Mouse (Mus musculus): Measurements from ENCODE around the gene Lrig2. TPM values are rescaled to one million over a fixed set of nuclear protein-coding genes. Genes with fewer than 3 reads are reported as not detected.

Gene Lrig2
- total RNA-seq, 4 experiments from 2014 or later, result 15.8 to 27.3 (median 20.5) TPM

GRCm38 (mm10) chr3:104501648-104502047 lies 10.1 kb downstream of the Lrig2 start:
- DNase-seq, result no peak

GRCm38 (mm10) chr3:104500881-104501280 lies 10.8 kb downstream of the Lrig2 start:
- DNase-seq, result no peak

GRCm38 (mm10) chr3:104496176-104496575 lies 15.5 kb downstream of the Lrig2 start:
- no peak for DNase-seq

GRCm38 (mm10) chr3:104480946-104481719 lies 30.6 kb downstream of the Lrig2 start:
- DNase-seq, result no peak

- no peak for DNase-seq
Observed at GRCm38 (mm10) chr3:104478056-104478455, 33.7 kb downstream of the Lrig2 start.

- no peak for DNase-seq
Observed at GRCm38 (mm10) chr3:104469421-104469820, 42.3 kb downstream of the Lrig2 start.

- no peak for DNase-seq
Observed at GRCm38 (mm10) chr3:104461226-104461625, 50.5 kb downstream of the Lrig2 start.

GRCm38 (mm10) chr3:104458588-104458987 lies 53.1 kb downstream of the Lrig2 start:
- DNase-seq, result no peak

- no peak for DNase-seq
Observed at GRCm38 (mm10) chr3:104455506-104456275, 56.0 kb downstream of the Lrig2 start.

- no peak for DNase-seq
Observed at GRCm38 (mm10) chr3:104447240-104447639, 64.5 kb downstream of the Lrig2 start.

- DNase-seq, result no peak
Observed at GRCm38 (mm10) chr3:104446689-104447088, 65.0 kb downstream of the Lrig2 start.

- DNase-seq, result no peak
Observed at GRCm38 (mm10) chr3:104445576-104445975, 66.1 kb downstream of the Lrig2 start.

GRCm38 (mm10) chr3:104444946-104445460 lies 66.7 kb downstream of the Lrig2 start:
- no peak for DNase-seq

- DNase-seq, result no peak
Observed at GRCm38 (mm10) chr3:104444082-104444481, 67.6 kb downstream of the Lrig2 start.

- no peak for DNase-seq
Observed at GRCm38 (mm10) chr3:104442357-104442756, 69.4 kb downstream of the Lrig2 start.

- DNase-seq, result peak; percentile 94
Observed at GRCm38 (mm10) chr3:104441870-104442283, 69.8 kb downstream of the Lrig2 start.

GRCm38 (mm10) chr3:104441435-104441834 lies 70.3 kb downstream of the Lrig2 start:
- no peak for DNase-seq

GRCm38 (mm10) chr3:104438777-104439176 lies 72.9 kb downstream of the Lrig2 start:
- DNase-seq, result no peak

- no peak for DNase-seq
Observed at GRCm38 (mm10) chr3:104437576-104437975, 74.1 kb downstream of the Lrig2 start.

GRCm38 (mm10) chr3:104435947-104436346 lies 75.8 kb downstream of the Lrig2 start:
- no peak for DNase-seq

GRCm38 (mm10) chr3:104434246-104434696 lies 77.4 kb downstream of the Lrig2 start:
- no peak for DNase-seq

GRCm38 (mm10) chr3:104432651-104433050 lies 79.1 kb downstream of the Lrig2 start:
- no peak for DNase-seq

GRCm38 (mm10) chr3:104431848-104432159 lies 79.9 kb downstream of the Lrig2 start:
- DNase-seq, result peak; percentile 6
